Mouse (Mus musculus) monocyte, adult 59 days (primary cell): ENCODE results near the gene Nid2. TPM values are rescaled to one million over a fixed set of nuclear protein-coding genes. Genes with fewer than 3 reads are reported as not detected.

ENCODE experiments used
- total RNA-seq, 2 experiments: library from RNA; stranded (reverse); gene quantifications; one replicate each; pipeline ENCODE4 v1.2.4; 2023

Nid2 gene
- total RNA-seq = 1 to 10 TPM; 7.7 to 9.8 TPM

GRCm38 (mm10) chr14:19751025-19751771, at the start of gene Nid2:
TSS of gene Nid2 (plus strand) at chr14:19751265.

GRCm38 (mm10) chr14:19823321-19824142, 72.5 kb downstream of the Nid2 start, which contains the start of gene Rtraf:
TSS of gene Rtraf (minus strand) at chr14:19823824.

Other genes starting within 250 kb of the Nid2 start
- gene Gm2244, start 201.3 kb upstream of the Nid2 start, total RNA-seq = not detected
- gene Gm2237, start 166.1 kb upstream of the Nid2 start, total RNA-seq = not detected
- gene Gm5458, start 148.7 kb upstream of the Nid2 start, total RNA-seq = not detected
- 10 to 100 TPM; 59.6 to 64.8 TPM for gene Rtraf, start 72.6 kb downstream of the Nid2 start, total RNA-seq
- 10 to 100 TPM; 82.9 to 87.0 TPM for gene Gng2, start 226.4 kb downstream of the Nid2 start, total RNA-seq